Mouse (Mus musculus) layer of hippocampus, adult 8-10 months (tissue): ENCODE measurements around the gene Ino80b. TPM values are rescaled to one million over a fixed set of nuclear protein-coding genes. Genes with fewer than 3 reads are reported as not detected.
A peak's percentile ranks its signal among the peaks of the same experiment; 100 is the strongest.

Experiments
- DNase-seq, 2 experiments: peaks; one replicate each; pipeline ENCODE4 v3.0.0; 2022; ENCODE audit warnings: low spot score in 2 of 2
- total RNA-seq, 4 experiments: library from RNA; stranded (reverse); gene quantifications; 2 replicates each; pipeline ENCODE4 v1.2.4; 2022

Gene Ino80b
- total RNA-seq, 4 experiments from 2014 or later, result 20.6 to 29.8 (median 26.7) TPM

DNA sequence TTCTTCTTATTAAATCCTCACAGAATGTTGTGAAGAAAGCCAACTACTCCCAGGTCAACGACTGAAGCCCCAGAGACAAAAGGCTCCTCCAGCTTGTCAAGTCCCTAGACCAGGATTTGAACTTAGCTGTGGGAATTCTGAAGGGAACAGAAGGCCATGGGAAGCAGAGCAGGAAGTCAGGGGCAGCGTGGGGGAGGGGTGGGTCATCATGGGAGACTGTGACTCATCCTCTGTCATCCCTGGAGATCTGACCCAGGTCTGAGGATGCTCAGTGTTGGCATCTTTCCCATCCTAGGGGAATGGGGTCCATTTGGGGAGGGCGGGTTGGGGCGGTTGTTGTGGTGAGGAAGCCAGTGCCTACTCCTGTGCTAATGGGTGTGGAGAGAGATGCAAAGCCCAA is 16.4 kb upstream of the Ino80b start:
- DNase-seq, result no peak

- DNase-seq, result no peak
Observed at GRCm38 (mm10) chr6:83140044-83140443, 14.8 kb upstream of the Ino80b start.

GRCm38 (mm10) chr6:83138056-83138455 is 12.8 kb upstream of the Ino80b start:
- DNase-seq, result no peak

GRCm38 (mm10) chr6:83137576-83137950 is 12.3 kb upstream of the Ino80b start:
- DNase-seq, result peak; percentile 76 to 84

GRCm38 (mm10) chr6:83136881-83137575 is 11.8 kb upstream of the Ino80b start:
- DNase-seq, result no peak

DNA sequence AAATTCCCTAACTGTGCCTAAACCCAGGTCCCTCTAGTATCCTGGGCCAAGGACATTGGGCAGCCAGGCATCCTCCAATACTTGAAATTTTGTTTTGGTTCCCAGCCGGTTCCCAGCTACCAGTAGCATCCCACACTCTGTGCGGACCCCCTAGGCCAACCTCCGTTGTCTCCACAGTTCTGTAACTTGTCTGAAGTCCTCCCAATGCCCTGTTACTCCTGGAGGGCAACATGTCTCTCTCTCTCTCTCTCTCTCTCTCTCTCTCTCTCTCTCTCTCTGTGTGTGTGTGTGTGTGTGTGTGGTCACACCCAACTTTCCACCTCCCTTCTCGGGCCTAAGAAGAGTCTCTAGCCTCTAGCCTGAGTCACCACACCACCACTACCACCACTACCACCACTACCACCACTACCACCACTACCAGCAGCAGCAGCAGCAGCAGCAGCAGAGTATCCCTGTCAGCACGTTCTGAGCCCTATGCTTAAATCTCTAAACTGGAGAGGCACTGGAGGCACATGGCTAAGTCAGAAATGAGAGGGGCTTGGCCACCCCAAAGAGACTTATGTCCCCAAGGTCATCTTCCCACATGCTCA is 11.2 kb upstream of the Ino80b start:
- no peak for DNase-seq

GRCm38 (mm10) chr6:83135571-83136161 is 10.4 kb upstream of the Ino80b start:
- no peak for DNase-seq

DNA sequence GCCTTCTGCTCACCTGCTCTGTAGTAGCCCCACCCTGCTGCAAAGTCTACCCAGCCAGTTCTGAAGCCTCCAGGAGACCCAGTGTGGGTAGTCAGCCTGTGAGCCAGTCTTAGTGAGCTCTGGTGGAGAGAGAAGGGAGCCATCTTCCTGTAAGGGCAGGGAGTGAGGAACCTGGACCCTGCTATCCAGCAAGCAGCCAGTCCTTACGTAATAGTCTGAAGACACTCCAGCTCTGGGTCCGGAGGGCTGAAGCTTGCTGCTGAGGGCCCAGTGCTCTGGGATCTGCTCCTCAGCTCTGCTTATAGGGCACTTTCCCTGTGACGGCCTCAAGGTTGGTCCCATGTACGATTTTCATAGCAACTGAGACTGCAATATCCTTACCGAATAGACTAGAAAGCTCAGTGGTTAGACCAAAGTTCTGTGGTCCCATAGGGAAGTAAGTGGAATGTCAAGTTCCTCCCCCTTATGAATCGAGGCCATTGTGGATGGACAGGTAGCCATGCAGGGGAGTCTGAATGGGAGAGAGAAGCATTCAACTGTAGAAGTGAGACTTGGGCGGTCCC is 9.8 kb upstream of the Ino80b start, which contains the start of gene Rtkn:
Gene Rtkn (plus strand): TSS at position 513 of the 563 bp plus-strand sequence.
- no peak for DNase-seq

GRCm38 (mm10) chr6:83134226-83134625 is 9.0 kb upstream of the Ino80b start:
- DNase-seq, result no peak

- DNase-seq, result no peak
Observed at GRCm38 (mm10) chr6:83132176-83132919, 7.1 kb upstream of the Ino80b start.

- no peak for DNase-seq
Observed at GRCm38 (mm10) chr6:83131469-83132034, 6.3 kb upstream of the Ino80b start.

GRCm38 (mm10) chr6:83127419-83127818 is 2.2 kb upstream of the Ino80b start:
- no peak for DNase-seq

DNA sequence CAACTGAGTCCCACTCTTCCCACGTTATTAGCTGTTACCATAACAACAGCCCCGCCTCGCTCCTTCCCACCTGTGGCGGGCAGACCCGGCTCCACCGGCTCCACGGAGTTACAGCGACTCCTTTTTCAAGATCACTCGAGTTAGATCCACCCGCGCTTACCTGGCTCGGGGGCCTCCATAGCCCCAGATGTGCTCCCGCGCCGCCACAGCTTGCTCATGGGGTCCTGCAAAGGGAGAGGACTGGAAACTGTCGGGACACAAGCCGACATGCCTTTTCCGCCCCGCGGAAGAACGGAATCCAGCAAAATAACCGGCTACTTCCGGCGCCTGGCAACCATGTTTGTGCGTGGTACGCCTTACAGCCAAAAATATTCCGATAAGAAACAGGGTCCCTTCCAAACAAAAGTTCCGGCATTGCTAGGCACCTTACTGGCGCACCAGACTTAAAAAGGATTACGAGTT is 349 bp downstream of the Ino80b start:
- DNase-seq, result peak; percentile 89 to 91

- DNase-seq, result no peak
Observed at GRCm38 (mm10) chr6:83122961-83123360, 2.3 kb downstream of the Ino80b start.

DNA sequence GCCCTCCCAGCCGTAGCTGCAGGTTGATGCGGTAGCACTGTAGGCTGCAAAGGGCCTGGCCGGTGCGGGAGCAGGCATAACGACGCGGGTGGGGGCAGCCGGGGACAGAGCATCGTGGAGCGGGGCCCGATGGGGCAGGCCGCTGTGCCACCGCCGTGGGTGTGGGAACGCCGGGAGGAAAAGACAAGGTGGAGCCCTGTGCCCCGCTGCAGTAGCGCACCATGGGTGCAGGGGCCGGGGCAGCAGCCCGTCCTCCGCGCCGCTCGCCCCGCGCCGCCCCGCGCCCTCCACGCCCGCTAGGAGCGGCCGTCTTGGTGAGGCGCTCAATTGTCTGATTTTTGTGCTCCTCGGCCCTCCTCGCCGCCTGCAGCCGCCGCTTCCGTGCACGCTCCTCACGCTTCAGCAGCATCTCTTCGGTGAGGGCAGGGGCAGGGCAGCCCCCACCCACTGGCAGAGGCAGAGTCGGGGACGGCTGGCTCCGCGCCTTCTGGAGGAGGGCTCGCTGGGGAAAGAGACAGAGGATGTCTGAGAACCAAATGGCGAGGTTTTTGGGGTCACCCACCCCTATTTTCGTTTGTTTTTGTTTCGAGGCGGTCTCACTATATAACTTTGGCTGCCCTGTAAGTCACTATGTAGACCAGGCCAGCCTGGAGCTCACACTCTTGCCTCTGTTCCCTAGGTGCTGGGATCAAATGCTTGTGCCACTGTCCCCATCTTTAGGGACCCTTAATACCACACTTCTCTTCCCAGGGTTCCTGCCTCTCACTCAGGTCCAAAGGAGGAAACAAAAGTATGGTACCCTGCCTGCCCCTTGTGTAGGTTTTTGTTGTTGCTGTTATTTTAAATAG is 3.1 kb downstream of the Ino80b start:
- DNase-seq, result no peak

DNA sequence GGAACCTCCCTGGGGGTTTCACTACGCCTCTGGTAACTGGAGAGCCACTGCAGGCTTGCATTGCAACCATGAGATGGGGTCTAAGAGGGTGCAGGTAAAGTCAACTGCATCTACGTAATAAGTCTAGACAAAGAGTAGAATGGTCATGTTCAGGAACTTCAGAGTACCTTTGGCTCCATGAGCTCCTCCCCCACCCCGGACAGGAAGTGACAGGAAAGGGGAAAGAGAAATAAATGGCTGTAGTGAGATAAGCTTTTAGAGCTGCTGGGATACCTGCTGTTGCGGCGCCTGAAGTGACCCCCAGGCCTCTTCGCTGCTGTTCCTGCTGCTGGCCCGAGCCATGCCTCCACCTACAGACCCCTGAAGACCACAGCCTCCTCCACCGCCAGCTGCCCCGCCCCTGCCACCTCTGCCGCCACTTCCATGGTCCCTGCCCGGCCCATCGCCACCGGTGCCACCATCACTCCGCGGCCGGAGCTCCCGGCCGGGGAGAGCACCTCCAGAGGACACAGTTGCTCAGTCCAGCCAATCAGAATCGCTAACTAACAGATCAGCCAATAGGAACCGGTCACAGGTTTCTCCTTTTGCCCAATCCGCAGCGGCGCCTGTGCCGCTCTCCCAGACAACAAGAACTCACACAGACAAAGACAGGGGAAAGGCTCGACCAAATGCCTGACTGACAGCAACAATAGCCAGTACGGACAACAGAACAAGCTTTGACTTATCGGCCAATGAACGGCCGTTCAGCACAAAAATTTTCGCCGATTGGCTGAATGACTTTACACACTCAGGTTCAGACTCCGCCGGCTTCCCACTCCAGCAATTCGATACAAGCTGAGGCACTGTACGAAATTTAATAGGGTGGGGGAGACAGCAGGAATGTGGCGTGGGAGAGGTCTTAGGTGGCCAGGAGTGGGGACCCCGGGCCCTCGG is 4.0 kb downstream of the Ino80b start, which contains the start of gene Wbp1:
Gene Wbp1 (minus strand): TSS at position 630 of the 933 bp plus-strand sequence.
- peak; percentile 98 to 99 for DNase-seq

GRCm38 (mm10) chr6:83119734-83120051 is 5.5 kb downstream of the Ino80b start:
- no peak for DNase-seq

GRCm38 (mm10) chr6:83118825-83119733 is 6.2 kb downstream of the Ino80b start:
- no peak for DNase-seq
